Mouse (Mus musculus) NIH3T3 (cell line): ENCODE measurements around the gene Fbxw7.

Experiments used
- DNase-seq: peaks from one replicate; pipeline ENCODE4 v3.0.0-alpha.2; 2012; ENCODE audit warnings: low read depth

Gene Fbxw7

GRCm38 (mm10) chr3:84890983-84891382 lies 75.9 kb downstream of the Fbxw7 start:
- DNase-seq: peak; percentile 77

GRCm38 (mm10) chr3:84897952-84898351 lies 82.9 kb downstream of the Fbxw7 start:
- no peak for DNase-seq

GRCm38 (mm10) chr3:84906528-84906927 lies 91.5 kb downstream of the Fbxw7 start:
- DNase-seq: peak; percentile 61

- peak; percentile 22 for DNase-seq
Measured at GRCm38 (mm10) chr3:84914284-84914683, 99.2 kb downstream of the Fbxw7 start.

DNA sequence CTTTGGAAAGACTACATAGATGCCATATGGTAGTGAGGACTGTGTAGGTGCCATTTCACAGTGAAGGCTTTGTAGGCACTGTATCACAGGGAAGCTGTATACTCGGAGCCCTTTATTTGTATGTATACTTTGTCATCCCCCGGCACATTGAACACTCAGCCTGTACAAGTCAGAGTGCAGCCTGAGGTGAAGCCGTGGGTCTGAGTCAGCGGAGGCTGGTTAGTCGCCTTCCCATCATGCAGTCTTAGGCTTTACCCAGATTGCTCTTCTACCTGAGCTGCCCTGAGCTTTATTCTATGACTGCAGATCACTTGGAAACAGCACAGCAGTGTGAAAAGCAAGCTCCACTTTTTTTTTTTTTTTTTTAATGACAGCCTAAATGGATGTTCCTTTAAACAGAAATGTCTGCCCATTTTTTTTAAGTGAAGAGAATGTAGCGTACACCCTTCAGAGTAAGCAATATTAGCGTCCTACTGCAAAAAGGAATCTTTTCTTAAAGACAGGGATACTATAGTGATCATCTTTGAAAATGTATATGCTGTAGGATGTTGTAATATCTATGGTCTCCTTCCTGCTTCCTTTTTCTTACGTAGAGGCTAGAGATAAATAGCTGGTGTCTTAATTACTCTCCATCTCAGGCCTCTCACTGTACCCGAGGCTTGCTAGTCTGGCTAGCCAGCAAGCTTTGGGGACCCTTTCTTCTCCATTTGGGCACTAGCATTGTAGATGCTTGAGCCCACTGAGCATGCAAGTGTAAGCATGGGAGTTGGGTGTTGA lies 103.0 kb downstream of the Fbxw7 start:
- DNase-seq: peak; percentile 27

- peak; percentile 70 for DNase-seq
Measured at GRCm38 (mm10) chr3:84921704-84922420, 106.8 kb downstream of the Fbxw7 start.

DNA sequence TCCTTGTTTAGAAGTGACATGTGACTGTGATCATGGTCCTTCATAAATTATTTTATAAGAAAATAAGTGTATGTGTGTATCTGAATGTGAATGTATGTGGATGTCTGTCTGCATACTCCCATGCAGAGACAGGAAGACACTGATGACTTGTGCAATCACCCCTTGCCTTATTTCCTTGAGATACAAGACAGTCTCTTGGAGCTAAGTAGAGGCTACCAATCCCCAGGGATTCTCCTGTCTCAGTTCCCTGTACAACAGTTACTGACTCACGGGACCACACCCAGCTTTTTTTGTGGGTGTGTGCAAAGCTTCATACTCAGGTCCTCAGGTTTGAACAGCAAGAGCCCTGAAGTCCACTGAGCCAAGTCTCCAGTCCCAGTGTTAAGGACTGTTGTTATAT lies 108.2 kb downstream of the Fbxw7 start:
- DNase-seq: no peak

DNA sequence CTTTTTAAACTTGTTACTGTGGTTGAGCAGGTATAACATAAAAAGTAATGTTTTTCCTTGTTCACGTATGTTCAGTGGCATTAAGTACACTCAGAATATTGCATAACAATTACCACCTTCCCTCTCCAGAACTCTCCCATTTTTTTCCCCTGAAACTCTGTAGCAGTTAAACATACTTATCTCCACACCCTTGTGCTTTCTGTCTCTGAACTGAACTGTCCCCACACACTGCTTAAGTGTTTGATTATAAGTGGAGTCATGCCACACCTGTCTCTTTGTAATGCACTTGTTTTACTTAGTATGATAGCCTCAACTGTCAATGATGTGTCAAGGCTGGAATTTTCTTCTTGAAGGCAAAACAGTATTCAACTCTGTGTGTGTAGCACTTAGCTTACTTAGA lies 108.6 kb downstream of the Fbxw7 start:
- no peak for DNase-seq

DNA sequence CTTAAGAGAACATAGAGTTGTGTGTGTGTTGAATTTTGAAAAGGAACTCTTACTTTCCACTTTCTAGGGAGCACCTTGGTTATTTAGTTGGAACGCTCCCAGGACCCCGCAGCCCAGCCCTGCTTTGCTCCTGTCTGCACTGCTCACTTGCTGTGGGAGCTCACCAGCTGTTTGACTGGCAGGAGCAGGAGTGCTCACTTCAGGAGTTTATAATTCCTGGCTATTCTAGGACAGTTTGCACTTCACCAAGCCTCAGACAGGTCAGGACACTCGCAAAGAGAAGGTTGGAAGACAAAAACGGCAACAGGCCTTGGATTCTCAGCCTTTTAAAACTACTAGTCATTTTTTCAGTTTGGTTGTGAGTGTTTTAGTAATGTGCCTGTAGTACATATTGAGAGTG lies 110.2 kb downstream of the Fbxw7 start:
- DNase-seq: no peak

- DNase-seq: no peak
Measured at GRCm38 (mm10) chr3:84926140-84926539, 111.1 kb downstream of the Fbxw7 start.

DNA sequence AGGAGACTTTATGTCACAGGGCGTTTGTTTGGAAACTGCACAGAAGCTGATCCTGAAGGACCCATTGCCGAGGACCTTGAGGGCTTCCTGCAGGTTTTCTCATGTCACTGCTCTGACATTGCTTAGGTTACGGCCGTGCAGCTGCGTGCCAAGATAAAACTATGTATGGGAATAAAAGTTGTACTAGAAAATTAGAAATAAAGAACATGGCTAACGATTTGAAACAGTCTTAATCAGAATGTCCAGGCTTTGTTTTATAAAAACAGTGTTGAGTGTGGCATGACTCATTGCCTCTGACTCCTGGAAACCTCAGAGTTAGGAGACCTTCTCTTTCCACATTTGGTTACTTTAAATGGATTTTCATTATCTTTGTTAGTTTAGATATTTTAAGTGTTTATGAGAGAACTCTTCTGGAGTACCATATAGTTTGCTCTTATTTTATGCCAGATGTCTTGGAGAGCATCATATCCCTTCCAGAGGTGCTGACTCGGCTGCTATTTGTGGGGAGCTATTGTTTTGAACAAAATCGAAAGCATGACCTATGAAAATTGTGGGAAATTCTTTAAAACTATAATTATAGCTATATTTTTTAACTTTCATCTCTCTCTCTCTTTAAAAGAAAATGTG lies 112.2 kb downstream of the Fbxw7 start:
- peak; percentile 11 for DNase-seq

DNA sequence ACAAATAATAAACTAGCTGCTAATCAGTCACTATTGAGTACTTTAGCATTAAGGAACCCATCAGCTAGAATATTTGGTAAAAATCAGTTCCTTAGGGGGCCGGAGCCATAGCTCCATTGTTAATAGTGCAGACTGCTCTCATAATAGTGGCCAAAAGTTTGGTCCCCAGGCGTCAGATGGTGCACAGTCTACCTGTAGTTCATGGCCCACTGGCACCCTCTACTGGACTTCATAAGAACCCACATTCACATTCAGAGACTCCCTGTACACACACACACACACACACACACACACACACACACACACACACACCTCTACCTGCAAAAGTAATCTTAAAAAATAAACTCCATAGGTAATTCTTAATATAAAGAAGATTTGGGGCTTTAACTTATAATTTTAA lies 112.8 kb downstream of the Fbxw7 start:
- DNase-seq: no peak

DNA sequence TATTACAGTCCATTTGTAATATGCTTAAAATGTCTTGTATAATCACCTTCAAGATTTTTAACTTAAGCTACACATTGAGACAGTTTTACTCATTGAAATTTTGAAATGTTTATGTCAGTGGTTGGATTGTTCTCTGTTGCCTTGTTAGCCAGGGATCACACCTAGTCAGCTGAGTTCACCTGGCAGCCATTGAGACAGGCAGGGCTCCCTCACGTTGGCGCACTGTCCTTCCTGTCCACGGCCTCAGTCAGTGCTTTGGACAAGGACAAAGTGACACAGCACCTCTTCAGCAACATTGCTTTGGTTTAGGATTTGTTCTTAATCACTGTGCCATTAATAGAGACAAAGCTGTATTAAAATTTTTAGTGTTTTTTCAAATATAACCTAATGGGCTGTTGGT lies 114.1 kb downstream of the Fbxw7 start:
- no peak for DNase-seq

GRCm38 (mm10) chr3:84930683-84931082 lies 115.6 kb downstream of the Fbxw7 start:
- DNase-seq: no peak

- peak; percentile 41 for DNase-seq
Measured at GRCm38 (mm10) chr3:84935729-84936128, 120.7 kb downstream of the Fbxw7 start.

DNA sequence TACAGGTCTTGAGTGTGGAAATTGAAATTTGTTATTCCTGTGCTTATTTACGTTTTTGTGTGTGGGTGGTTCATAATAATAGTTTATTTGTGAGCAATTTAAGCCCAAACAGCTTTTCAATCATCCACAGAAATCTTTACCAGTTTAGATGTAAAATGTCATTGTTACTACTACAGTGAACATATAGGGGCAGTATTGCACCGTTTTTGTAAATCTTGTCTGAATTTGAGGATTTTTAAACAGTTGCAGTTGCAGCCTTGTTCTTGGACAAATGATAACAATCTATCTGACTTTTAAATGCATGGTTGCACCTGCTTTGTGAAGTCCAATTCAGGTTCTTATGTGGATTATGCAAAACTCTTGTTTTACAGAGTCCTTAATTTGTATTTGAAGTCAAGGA lies 121.2 kb downstream of the Fbxw7 start:
- peak; percentile 57 for DNase-seq

DNA sequence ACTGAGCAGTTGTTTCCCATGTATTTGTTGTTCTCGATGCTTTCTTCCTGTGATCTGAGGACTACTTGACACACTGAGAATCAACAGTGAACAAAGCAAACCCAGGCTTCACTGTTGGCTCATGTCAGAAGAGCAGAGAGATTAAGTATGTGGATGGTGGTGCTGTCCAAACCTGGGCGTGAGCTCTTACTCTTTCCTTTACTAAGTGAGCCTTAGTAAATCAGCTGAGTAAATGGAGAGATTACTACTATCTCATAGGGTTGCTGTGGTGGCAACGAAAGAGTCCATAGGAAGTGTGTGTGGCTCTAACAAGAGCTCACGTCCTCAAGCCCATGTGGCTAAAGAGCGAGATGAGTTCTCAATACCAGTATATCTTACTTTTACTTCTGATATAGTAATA lies 121.9 kb downstream of the Fbxw7 start:
- no peak for DNase-seq

DNA sequence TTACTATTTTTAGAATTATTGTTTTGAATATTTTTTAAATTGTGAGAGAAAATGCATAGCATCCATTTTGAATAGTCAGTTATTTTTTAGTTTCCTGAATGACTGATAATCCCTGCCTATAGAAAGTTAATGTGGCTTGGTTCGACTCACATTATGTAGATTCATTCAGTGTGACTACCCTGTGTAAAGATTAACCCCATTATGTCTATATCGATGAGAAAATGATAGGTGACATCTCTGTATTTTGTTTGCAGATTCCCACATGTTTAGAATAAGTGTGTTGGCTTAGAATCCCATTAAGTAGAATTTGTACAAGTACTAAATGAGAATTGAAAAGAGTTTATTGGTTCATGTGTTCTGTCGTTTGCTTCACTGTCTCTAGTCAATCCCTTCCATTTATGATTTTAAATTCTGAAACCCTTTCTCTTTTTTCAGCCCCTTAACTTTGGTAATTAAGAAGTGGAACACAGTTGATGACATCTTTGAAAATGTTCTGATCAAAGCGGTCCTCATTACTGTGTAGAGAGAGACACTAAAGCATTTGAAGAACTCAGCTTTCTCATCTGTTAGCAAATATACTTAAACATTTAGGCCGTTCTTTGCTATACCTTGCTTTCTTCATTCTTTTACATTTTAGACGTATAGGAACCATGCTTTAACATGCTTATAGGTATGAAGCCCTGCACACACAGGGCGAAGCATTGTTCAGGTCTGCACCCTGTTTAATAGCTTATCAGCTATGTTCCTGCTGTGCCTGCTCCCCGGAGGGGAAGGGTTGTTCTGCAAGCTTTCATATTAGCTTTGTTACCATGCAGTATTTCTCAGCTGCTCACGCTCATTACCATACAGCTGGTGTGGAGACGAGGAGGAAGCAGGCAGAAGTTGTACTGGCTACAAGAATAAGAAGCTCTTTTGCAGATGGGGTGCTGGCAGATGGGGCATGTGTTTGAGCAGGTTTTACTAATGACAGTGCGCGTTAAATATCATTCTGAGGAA lies 122.6 kb downstream of the Fbxw7 start:
- no peak for DNase-seq

- no peak for DNase-seq
Measured at GRCm38 (mm10) chr3:84944933-84945332, 129.9 kb downstream of the Fbxw7 start.

GRCm38 (mm10) chr3:84946381-84946780 lies 131.3 kb downstream of the Fbxw7 start:
- DNase-seq: no peak

GRCm38 (mm10) chr3:84949387-84949786 lies 134.3 kb downstream of the Fbxw7 start:
- peak; percentile 42 for DNase-seq

DNA sequence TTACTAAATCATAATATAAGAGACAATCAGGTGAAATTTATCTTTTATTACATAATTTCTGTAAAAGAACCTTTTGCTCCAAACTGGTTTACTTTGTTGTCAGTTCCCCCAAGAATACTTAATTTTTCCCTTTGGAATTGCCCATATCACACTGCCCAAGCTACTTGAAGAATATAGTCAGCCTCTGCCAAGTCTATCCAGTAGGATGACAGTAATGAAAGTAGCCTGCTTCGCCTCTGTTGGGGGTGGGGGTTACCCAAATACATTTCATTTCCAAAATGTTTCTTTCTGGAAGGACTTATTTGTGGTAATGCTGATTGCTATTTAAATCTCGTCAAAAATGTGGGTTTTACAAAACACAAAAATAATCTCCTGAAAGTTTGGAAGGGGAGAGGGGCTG lies 136.6 kb downstream of the Fbxw7 start:
- no peak for DNase-seq
